Mouse (Mus musculus): ENCODE results near the gene Dennd1b.

DNA sequence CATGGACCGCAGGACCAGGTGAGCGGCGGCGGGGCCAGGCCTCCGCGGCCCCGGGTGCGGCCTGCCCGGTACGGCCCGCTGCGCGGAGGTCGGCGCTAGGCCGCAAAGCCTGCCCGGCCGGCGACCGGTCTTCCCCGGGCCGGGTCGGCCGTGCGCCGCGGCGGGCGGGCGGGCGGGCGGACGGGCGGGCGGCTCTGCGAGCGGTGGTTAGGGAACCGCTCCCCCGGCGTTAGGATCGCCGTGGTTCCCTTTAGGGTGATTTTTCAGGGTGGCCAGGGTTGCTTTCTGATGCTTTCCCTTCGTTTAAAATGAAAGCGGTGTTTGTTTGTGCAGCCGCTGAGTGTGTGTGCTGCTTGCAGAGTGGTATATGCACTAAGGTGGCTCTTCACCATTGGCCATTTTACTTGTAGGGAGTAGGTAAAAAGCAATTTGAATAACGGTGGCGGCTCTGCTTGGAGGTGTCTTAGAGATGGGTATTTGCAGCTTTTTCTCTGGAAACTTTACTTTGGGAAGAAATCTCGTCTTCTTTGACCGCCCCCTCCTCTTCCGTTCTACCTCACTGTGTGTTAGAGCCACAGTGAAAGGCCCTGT, 728 bp downstream of the Dennd1b start:
- TF ChIP-seq EP300 (IDR thresholded peaks at IDR 0.05): no peak
- no peak for TF ChIP-seq CTCF (IDR thresholded peaks at IDR 0.05)
